Mouse (Mus musculus) forebrain, embryonic 13.5 days (tissue): ENCODE results near the gene Gm14226. TPM values are rescaled to one million over a fixed set of nuclear protein-coding genes. Genes with fewer than 3 reads are reported as not detected.

Experiments
- ATAC-seq: fragments of 200-750 bp; cut with Nextera tagmentation; 2 replicates; pipeline ENCODE4 v1.8.0; 2017
- H3K27ac ChIP-seq: fragments of 300-500 bp; sonication (generic); 2 replicates; pipeline ENCODE4 v1.5.1; 2015; ENCODE audit warnings: inconsistent platforms, mild to moderate bottlenecking, moderate library complexity
- H3K27me3 ChIP-seq: fragments of 300-500 bp; sonication (generic); 2 replicates; pipeline ENCODE4 v1.6.1; 2015; ENCODE audit warnings: mild to moderate bottlenecking, inconsistent platforms
- H3K36me3 ChIP-seq: fragments of 300-500 bp; sonication (generic); 2 replicates; pipeline ENCODE4 v1.6.1; 2015; ENCODE audit warnings: mild to moderate bottlenecking, inconsistent platforms; ENCODE audit not compliant: poor library complexity, severe bottlenecking
- H3K4me1 ChIP-seq: fragments of 300-500 bp; sonication (generic); 2 replicates; pipeline ENCODE4 v1.6.1; 2015; ENCODE audit warnings: inconsistent platforms
- H3K4me2 ChIP-seq: fragments of 300-500 bp; sonication (generic); 2 replicates; pipeline ENCODE4 v1.6.1; 2015; ENCODE audit warnings: inconsistent platforms, mild to moderate bottlenecking, moderate library complexity
- H3K4me3 ChIP-seq: fragments of 300-500 bp; sonication (generic); 2 replicates; pipeline ENCODE4 v1.5.1; 2015; ENCODE audit warnings: mild to moderate bottlenecking, inconsistent platforms
- H3K9ac ChIP-seq: fragments of 300-500 bp; sonication (generic); 2 replicates; pipeline ENCODE4 v1.6.1; 2015; ENCODE audit warnings: mild to moderate bottlenecking, inconsistent platforms
- H3K9me3 ChIP-seq: fragments of 300-500 bp; sonication (generic); replicated peaks from 2 replicates; pipeline ENCODE4 v1.6.1; 2016; ENCODE audit warnings: inconsistent platforms
- WGBS: fragments of 180-500 bp; shearing (Covaris S2); methylation state at CpG from one replicate; pipeline ENCODE4 v1.1.7; 2015; 5-methylcytosine and 5-hydroxymethylcytosine counted together
- polyA plus RNA-seq: library from polyadenylated mRNA; unstranded; fragments of >200 nt; fragmentation: Nextera tagmentation; extraction: Ambion mirVana; gene quantifications from 2 replicates; pipeline ENCODE4 v1.2.1, GENCODE M21; 2015

Gm14226 gene
- polyA plus RNA-seq, 1 experiment from 2014 or later = 0.06 TPM

DNA sequence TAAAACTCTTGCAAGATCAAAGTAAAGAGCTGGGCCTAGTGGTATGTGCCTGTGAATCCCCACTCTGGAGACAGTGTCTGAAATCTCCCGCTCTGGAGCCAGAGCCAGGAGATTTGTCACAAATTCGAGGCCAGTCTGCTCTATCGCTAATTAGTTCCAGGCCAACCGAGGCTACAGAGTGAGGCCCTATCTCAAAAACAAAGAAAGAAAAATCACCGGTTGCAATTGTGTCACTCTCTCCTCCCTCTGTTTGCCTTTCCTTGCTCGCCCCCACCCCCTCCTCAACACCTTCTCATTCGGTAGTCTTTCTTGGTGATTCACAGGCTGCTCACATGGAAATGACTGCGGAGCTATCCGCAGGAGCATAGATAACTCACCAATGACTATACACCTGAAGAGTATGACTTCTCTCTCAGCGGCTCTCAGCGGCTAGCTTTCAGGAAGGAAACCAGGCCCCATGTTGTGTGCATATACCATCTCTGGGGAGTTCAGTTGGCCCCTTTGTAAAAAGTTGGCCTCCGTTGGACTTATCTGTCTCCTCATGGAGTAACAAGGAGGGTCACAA lies 56.8 kb downstream of the Gm14226 start:
- ATAC-seq = no peak; the same call in 1 of the 2 replicates
- Histone ChIP-seq H3K4me3 (peak overlapping the region; percentile 71), H3K4me2 (peak overlapping the region; percentile 76), H3K4me1 (peaks cover 29% of the 10 kb centered on the region), H3K9me3 (no peaks in the 10 kb centered on the region), H3K27me3 (no peaks in the 10 kb centered on the region), H3K9ac (peak overlapping the region; percentile 88), H3K36me3 (no peaks in the 10 kb centered on the region), H3K27ac (peak overlapping the region; percentile 77)
- 25% methylated on average over 12 of the region's 12 CpGs for WGBS

DNA sequence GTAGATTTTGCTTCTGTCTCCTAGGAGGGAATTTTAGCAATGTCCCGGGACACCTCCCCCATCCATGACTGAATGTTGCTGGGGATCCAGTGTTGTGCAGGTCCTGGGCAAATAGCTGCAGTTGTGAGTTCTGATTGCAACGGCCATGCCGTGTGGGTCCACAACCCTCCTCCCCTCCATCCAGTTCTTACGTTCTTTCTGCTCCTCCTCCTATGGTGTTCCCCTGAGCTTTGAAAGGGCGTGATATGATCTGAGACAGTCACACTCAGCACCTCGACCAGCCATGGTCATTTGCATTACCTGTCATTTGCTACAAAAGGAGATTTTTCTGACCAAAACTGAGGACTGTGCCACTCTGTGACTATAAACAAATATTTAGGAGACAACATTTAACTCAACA lies 57.6 kb downstream of the Gm14226 start:
- WGBS = 89% methylated on average over 6 of the region's 6 CpGs
- Histone ChIP-seq H3K4me1 (peaks cover 29% of the 10 kb centered on the region), H3K27ac (no peak overlapping the region), H3K4me2 (no peak overlapping the region), H3K9me3 (no peaks in the 10 kb centered on the region), H3K36me3 (no peaks in the 10 kb centered on the region), H3K4me3 (no peak overlapping the region), H3K9ac (no peak overlapping the region), H3K27me3 (no peaks in the 10 kb centered on the region)
- no peak for ATAC-seq

Other genes with a start within 250 kb of the Gm14226 start
- gene Gm14214, start 248.2 kb upstream of the Gm14226 start, polyA plus RNA-seq = not detected in 2 replicates
- gene Raly, start 227.2 kb upstream of the Gm14226 start, polyA plus RNA-seq = 33.1 and 41.4 TPM in 2 replicates
- 0.39 and 0.49 TPM in 2 replicates for gene a, start 226.9 kb upstream of the Gm14226 start, polyA plus RNA-seq
- gene Eif2s2, start 125.3 kb upstream of the Gm14226 start, polyA plus RNA-seq = 88.1 and 97.0 TPM in 2 replicates
- 53.9 and 57.0 TPM in 2 replicates for gene Ahcy, start 56.2 kb downstream of the Gm14226 start, polyA plus RNA-seq
- 53.2 and 56.8 TPM in 2 replicates for gene Itch, start 115.2 kb downstream of the Gm14226 start, polyA plus RNA-seq
- gene Dynlrb1, start 218.3 kb downstream of the Gm14226 start, polyA plus RNA-seq = 608 and 639 TPM in 2 replicates